Mouse (Mus musculus) embryonic facial prominence, embryonic 12.5 days (tissue): Measurements from ENCODE around the gene Ppa2. TPM values are rescaled to one million over a fixed set of nuclear protein-coding genes. Genes with fewer than 3 reads are reported as not detected.

Experiments
- ATAC-seq: fragments of 200-750 bp; cut with Nextera tagmentation; 2 replicates; pipeline ENCODE4 v1.8.0; 2017; ENCODE audit not compliant: insufficient number of reproducible peaks, insufficient read depth, low FRiP score, low TSS enrichment
- H3K27ac ChIP-seq: fragments of 300-500 bp; sonication (generic); 2 replicates; pipeline ENCODE4 v1.5.1; 2016; ENCODE audit warnings: mild to moderate bottlenecking
- H3K27me3 ChIP-seq: fragments of 300-500 bp; sonication (generic); 2 replicates; pipeline ENCODE4 v1.6.1; 2016; ENCODE audit warnings: mild to moderate bottlenecking, moderate library complexity
- H3K36me3 ChIP-seq: fragments of 300-500 bp; sonication (generic); 2 replicates; pipeline ENCODE4 v1.6.1; 2016; ENCODE audit warnings: mild to moderate bottlenecking
- H3K4me1 ChIP-seq: fragments of 300-500 bp; sonication (generic); 2 replicates; pipeline ENCODE4 v1.6.1; 2016
- H3K4me2 ChIP-seq: fragments of 300-500 bp; sonication (generic); replicated peaks from 2 replicates; pipeline ENCODE4 v1.6.1; 2016; ENCODE audit warnings: mild to moderate bottlenecking, moderate library complexity
- H3K4me3 ChIP-seq: fragments of 300-500 bp; sonication (generic); 2 replicates; pipeline ENCODE4 v1.5.1; 2016; ENCODE audit warnings: mild to moderate bottlenecking
- H3K9ac ChIP-seq: fragments of 300-500 bp; sonication (generic); 2 replicates; pipeline ENCODE4 v1.6.1; 2016; ENCODE audit warnings: mild to moderate bottlenecking, moderate library complexity
- H3K9me3 ChIP-seq: fragments of 300-500 bp; sonication (generic); 2 replicates; pipeline ENCODE4 v1.6.1; 2016; ENCODE audit warnings: mild to moderate bottlenecking, moderate library complexity
- WGBS: fragments of 180-500 bp; shearing (Covaris S2); methylation state at CpG from one replicate; pipeline ENCODE4 v1.1.7; 2016; 5-methylcytosine and 5-hydroxymethylcytosine counted together
- polyA plus RNA-seq: library from polyadenylated mRNA; unstranded; fragments of >200 nt; fragmentation: Nextera tagmentation; extraction: Ambion mirVana; gene quantifications from 2 replicates; pipeline ENCODE4 v1.2.1, GENCODE M21; 2016

The Ppa2 gene
- polyA plus RNA-seq, 1 experiment from 2014 or later, result 88.8 TPM

- Histone ChIP-seq H3K9ac (no peak overlapping the region), H3K36me3 (no peaks in the 10 kb centered on the region), H3K27me3 (no peaks in the 10 kb centered on the region), H3K27ac (no peak overlapping the region), H3K4me3 (no peak overlapping the region), H3K9me3 (no peaks in the 10 kb centered on the region), H3K4me2 (no peak overlapping the region), H3K4me1 (peaks cover 3% of the 10 kb centered on the region; the same call in 1 of the 2 replicates)
- ATAC-seq, result no peak
- 34% methylated on average over 6 of the region's 6 CpGs for WGBS
These were observed 4.6 kb downstream of the Ppa2 start for GRCm38 (mm10) chr3:133314475-133314874.

- H3K4me2 ChIP-seq, result no peak overlapping the region
- no peak overlapping the region for H3K4me3 ChIP-seq
- no peak overlapping the region for H3K9ac ChIP-seq
- WGBS, result 94% methylated on average over 14 of the region's 14 CpGs
- no peaks in the 10 kb centered on the region for H3K36me3 ChIP-seq
- no peak for ATAC-seq
- no peaks in the 10 kb centered on the region for H3K9me3 ChIP-seq
- H3K27ac ChIP-seq, result no peak overlapping the region
- H3K27me3 ChIP-seq, result no peaks in the 10 kb centered on the region
- H3K4me1 ChIP-seq, result no peaks in the 10 kb centered on the region
These were observed 5.1 kb downstream of the Ppa2 start for GRCm38 (mm10) chr3:133315011-133315410.

GRCm38 (mm10) chr3:133315647-133316046 is 5.7 kb downstream of the Ppa2 start:
- H3K9me3 ChIP-seq, result no peaks in the 10 kb centered on the region
- no peak overlapping the region for H3K4me3 ChIP-seq
- 92% methylated on average over 8 of the region's 8 CpGs for WGBS

GRCm38 (mm10) chr3:133317845-133318244 is 7.9 kb downstream of the Ppa2 start:
- H3K9me3 ChIP-seq, result no peaks in the 10 kb centered on the region
- H3K36me3 ChIP-seq, result no peaks in the 10 kb centered on the region
- H3K4me2 ChIP-seq, result no peak overlapping the region
- ATAC-seq, result no peak
- no peak overlapping the region for H3K27ac ChIP-seq
- H3K27me3 ChIP-seq, result no peaks in the 10 kb centered on the region
- no peak overlapping the region for H3K9ac ChIP-seq
- H3K4me1 ChIP-seq, result no peaks in the 10 kb centered on the region
- no peak overlapping the region for H3K4me3 ChIP-seq
- 85% methylated on average over 4 of the region's 4 CpGs for WGBS

More at GRCm38 (mm10) chr3:133315647-133316046, 5.7 kb downstream of the Ppa2 start:
- Histone ChIP-seq H3K9ac (no peak overlapping the region), H3K4me2 (no peak overlapping the region), H3K27ac (no peak overlapping the region), H3K36me3 (no peaks in the 10 kb centered on the region), H3K27me3 (no peaks in the 10 kb centered on the region), H3K4me1 (no peaks in the 10 kb centered on the region)
- no peak for ATAC-seq

- no peaks in the 10 kb centered on the region for H3K27me3 ChIP-seq
- no peak overlapping the region for H3K4me2 ChIP-seq
- WGBS, result 88% methylated on average over 15 of the region's 15 CpGs
- no peak overlapping the region for H3K4me3 ChIP-seq
- no peak overlapping the region for H3K9ac ChIP-seq
- H3K27ac ChIP-seq, result no peak overlapping the region
- H3K9me3 ChIP-seq, result no peaks in the 10 kb centered on the region
- ATAC-seq, result no peak
- no peaks in the 10 kb centered on the region for H3K4me1 ChIP-seq
- no peaks in the 10 kb centered on the region for H3K36me3 ChIP-seq
These were observed 8.7 kb downstream of the Ppa2 start for GRCm38 (mm10) chr3:133318596-133318995.

GRCm38 (mm10) chr3:133319795-133320194 is 9.9 kb downstream of the Ppa2 start:
- no peak overlapping the region for H3K4me2 ChIP-seq
- no peak for ATAC-seq
- no peaks in the 10 kb centered on the region for H3K4me1 ChIP-seq
- H3K36me3 ChIP-seq, result peaks cover 3% of the 10 kb centered on the region; the same call in 1 of the 2 replicates
- no peaks in the 10 kb centered on the region for H3K27me3 ChIP-seq
- no peak overlapping the region for H3K4me3 ChIP-seq
- no peak overlapping the region for H3K9ac ChIP-seq
- no peak overlapping the region for H3K27ac ChIP-seq
- WGBS, result 80% methylated on average over 7 of the region's 7 CpGs
- no peaks in the 10 kb centered on the region for H3K9me3 ChIP-seq

GRCm38 (mm10) chr3:133320313-133320712 is 10.4 kb downstream of the Ppa2 start:
- Histone ChIP-seq H3K27ac (no peak overlapping the region), H3K4me1 (no peaks in the 10 kb centered on the region), H3K9me3 (no peaks in the 10 kb centered on the region), H3K4me3 (no peak overlapping the region), H3K9ac (no peak overlapping the region), H3K36me3 (peaks cover 3% of the 10 kb centered on the region; the same call in 1 of the 2 replicates), H3K27me3 (no peaks in the 10 kb centered on the region), H3K4me2 (no peak overlapping the region)
- 93% methylated on average over 6 of the region's 6 CpGs for WGBS
- ATAC-seq, result no peak

GRCm38 (mm10) chr3:133321928-133322327 is 12.0 kb downstream of the Ppa2 start:
- no peaks in the 10 kb centered on the region for H3K9me3 ChIP-seq
- H3K4me2 ChIP-seq, result no peak overlapping the region
- no peak for ATAC-seq
- no peaks in the 10 kb centered on the region for H3K4me1 ChIP-seq
- WGBS, result 95% methylated on average over 10 of the region's 10 CpGs
- H3K27me3 ChIP-seq, result no peaks in the 10 kb centered on the region
- H3K4me3 ChIP-seq, result no peak overlapping the region
- no peak overlapping the region for H3K9ac ChIP-seq
- peaks cover 3% of the 10 kb centered on the region; the same call in 1 of the 2 replicates for H3K36me3 ChIP-seq
- no peak overlapping the region for H3K27ac ChIP-seq

- H3K4me1 ChIP-seq, result no peaks in the 10 kb centered on the region
- no peak overlapping the region for H3K4me3 ChIP-seq
- H3K27ac ChIP-seq, result no peak overlapping the region
- H3K27me3 ChIP-seq, result no peaks in the 10 kb centered on the region
- H3K9me3 ChIP-seq, result no peaks in the 10 kb centered on the region
- H3K9ac ChIP-seq, result no peak overlapping the region
- H3K4me2 ChIP-seq, result no peak overlapping the region
- 71% methylated on average over 4 of the region's 4 CpGs for WGBS
- no peak for ATAC-seq
- peaks cover 8% of the 10 kb centered on the region; the same call in 1 of the 2 replicates for H3K36me3 ChIP-seq
These were observed 12.6 kb downstream of the Ppa2 start for GRCm38 (mm10) chr3:133322552-133322951.

- no peak for ATAC-seq
- Histone ChIP-seq H3K9me3 (no peaks in the 10 kb centered on the region), H3K4me3 (no peak overlapping the region), H3K27ac (no peak overlapping the region), H3K9ac (no peak overlapping the region), H3K4me2 (no peak overlapping the region), H3K4me1 (no peaks in the 10 kb centered on the region), H3K27me3 (no peaks in the 10 kb centered on the region), H3K36me3 (peaks cover 8% of the 10 kb centered on the region; the same call in 1 of the 2 replicates)
- 65% methylated on average over 5 of the region's 5 CpGs for WGBS
These were observed 15.2 kb downstream of the Ppa2 start for GRCm38 (mm10) chr3:133325135-133325534.

GRCm38 (mm10) chr3:133328551-133328950 is 18.6 kb downstream of the Ppa2 start:
- ATAC-seq, result no peak
- WGBS, result 89% methylated on average over 13 of the region's 13 CpGs
- Histone ChIP-seq H3K27me3 (no peaks in the 10 kb centered on the region), H3K27ac (no peak overlapping the region), H3K4me1 (no peaks in the 10 kb centered on the region), H3K36me3 (peaks cover 8% of the 10 kb centered on the region; the same call in 1 of the 2 replicates), H3K9me3 (no peaks in the 10 kb centered on the region), H3K9ac (no peak overlapping the region), H3K4me3 (no peak overlapping the region), H3K4me2 (no peak overlapping the region)

GRCm38 (mm10) chr3:133329406-133329805 is 19.5 kb downstream of the Ppa2 start:
- H3K4me3 ChIP-seq, result no peak overlapping the region
- 76% methylated on average over 2 of the region's 2 CpGs for WGBS
- H3K4me2 ChIP-seq, result no peak overlapping the region
- no peak overlapping the region for H3K9ac ChIP-seq
- H3K27me3 ChIP-seq, result no peaks in the 10 kb centered on the region
- H3K9me3 ChIP-seq, result no peaks in the 10 kb centered on the region
- no peak for ATAC-seq
- H3K4me1 ChIP-seq, result no peaks in the 10 kb centered on the region
- no peak overlapping the region for H3K27ac ChIP-seq
- peaks cover 10% of the 10 kb centered on the region; the same call in 1 of the 2 replicates for H3K36me3 ChIP-seq
